Mouse (Mus musculus): Measurements from ENCODE around the gene D1Ertd622e. TPM values are rescaled to one million over a fixed set of nuclear protein-coding genes. Genes with fewer than 3 reads are reported as not detected.

The D1Ertd622e gene
- polyA plus RNA-seq, 1 experiment from 2014 or later = 57.8 TPM

DNA sequence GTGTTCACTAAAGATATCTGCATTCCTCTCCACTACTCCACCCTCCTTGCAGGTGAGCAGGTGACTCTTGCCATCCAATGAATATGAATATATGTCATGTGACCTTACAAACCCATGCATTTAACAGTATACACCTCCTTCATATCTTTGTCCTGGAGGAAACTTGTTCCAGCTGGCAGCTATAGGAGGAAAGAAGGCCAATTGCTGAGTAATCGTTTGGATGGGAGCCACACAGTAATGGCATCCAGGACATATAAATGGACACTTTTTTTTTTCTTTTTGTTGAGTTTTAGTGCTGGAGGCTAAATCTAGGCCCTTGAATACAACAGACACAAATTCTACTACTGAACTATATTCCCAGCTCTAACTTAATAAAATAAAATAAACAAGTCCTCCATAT lies 97.2 kb downstream of the D1Ertd622e start:
- no peaks in the 10 kb centered on the region for H3K9me3 ChIP-seq
- H3K4me2 ChIP-seq = no peak overlapping the region
- WGBS = 91% methylated on average over 1 of the region's 1 CpGs
- H3K36me3 ChIP-seq (replicated peaks) = no peaks in the 10 kb centered on the region
- H3K4me3 ChIP-seq = no peak overlapping the region
- no peak overlapping the region for H3K27ac ChIP-seq
- no peaks in the 10 kb centered on the region for H3K27me3 ChIP-seq (replicated peaks)
- H3K4me1 ChIP-seq = no peaks in the 10 kb centered on the region
- ATAC-seq (replicated peaks) = no peak
- H3K9ac ChIP-seq = no peak overlapping the region

DNA sequence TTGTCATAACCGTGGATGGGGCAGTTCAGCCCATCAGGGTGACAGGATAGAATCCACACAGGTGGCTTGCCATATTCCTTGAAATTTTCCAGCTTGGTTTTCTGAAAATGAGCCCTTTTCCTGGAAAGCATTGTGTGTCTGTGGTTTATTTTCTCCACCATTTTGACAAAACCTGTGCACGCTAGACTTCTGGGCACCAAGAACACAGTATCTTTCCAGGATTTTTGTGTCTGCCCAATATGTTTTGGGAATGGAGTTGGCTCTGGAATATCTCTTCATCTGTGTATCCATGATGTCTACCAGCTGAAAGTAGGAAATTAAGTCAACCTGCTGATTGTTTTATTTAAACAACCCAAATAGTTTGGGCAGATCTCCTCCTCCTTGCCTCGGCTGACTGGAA lies 99.0 kb downstream of the D1Ertd622e start:
- H3K4me2 ChIP-seq = no peak overlapping the region
- no peaks in the 10 kb centered on the region for H3K4me1 ChIP-seq
- 96% methylated on average over 3 of the region's 3 CpGs for WGBS
- H3K4me3 ChIP-seq = no peak overlapping the region
- no peak for ATAC-seq (replicated peaks)
- H3K9me3 ChIP-seq = no peaks in the 10 kb centered on the region
- no peak overlapping the region for H3K27ac ChIP-seq
- H3K9ac ChIP-seq = no peak overlapping the region
- H3K36me3 ChIP-seq (replicated peaks) = no peaks in the 10 kb centered on the region
- H3K27me3 ChIP-seq (replicated peaks) = no peaks in the 10 kb centered on the region

Other genes starting within 250 kb of the D1Ertd622e start
- 14.6 and 16.4 TPM in 2 replicates for gene Gin1, start 108.1 kb upstream of the D1Ertd622e start, polyA plus RNA-seq (2015; fragmentation: Nextera tagmentation; extraction: Ambion mirVana)
- gene Ppip5k2, start 108.3 kb upstream of the D1Ertd622e start, polyA plus RNA-seq (2015; fragmentation: Nextera tagmentation; extraction: Ambion mirVana) = 59.9 and 69.9 TPM in 2 replicates

All from midbrain, embryonic 15.5 days (tissue).